ENCODE assay signal across 23 mouse cellular contexts in genomic region chr5:115177866-115178265, GRCm38 (mm10). TPM values are rescaled to one million over a fixed set of nuclear protein-coding genes. Genes with fewer than 3 reads are reported as not detected.
DNase-seq lines count a peak whose midpoint lies in the region; ATAC-seq lines count a peak whose summit lies in the region.
"Had no signal": no experiment of that assay in that cellular context is flagged by ENCODE, and none has a peak within 500 bp of the region (broad histone marks: within the 10 kb centered on the region; RNA-seq: fewer than 3 reads in every experiment).

No protein-coding gene starts in this region.

- H3K4me1 ChIP-seq in forebrain, embryonic 15.5 days = peaks cover 17% of the 10 kb centered on the region
- no peaks in the 10 kb centered on the region for H3K4me1 ChIP-seq in forebrain, embryonic 11.5 days (replicated peaks; ENCODE audit: control insufficient read depth, insufficient read depth, low read length)

- H3K27me3 ChIP-seq in forebrain, embryonic 15.5 days = no peaks in the 10 kb centered on the region
- H3K27me3 ChIP-seq in forebrain, embryonic 11.5 days (ENCODE audit: control insufficient read depth, insufficient read depth, low read length) = no peaks in the 10 kb centered on the region
- no peaks in the 10 kb centered on the region for H3K27me3 ChIP-seq in splenic B cell, adult 2 months (ENCODE audit: control insufficient read depth, insufficient read depth, low read length, poor library complexity, severe bottlenecking)
- H3K27me3 ChIP-seq: CH12.LX had no signal

- H3K27ac ChIP-seq in forebrain, embryonic 15.5 days (replicated peaks) = 0 out of 2 replicates have a peak overlapping the region, but pooled peaks have one; percentile 2
- no peak overlapping the region for H3K27ac ChIP-seq in forebrain, embryonic 11.5 days (ENCODE audit: low read depth, low read length)

- no peak overlapping the region for H3K4me3 ChIP-seq in forebrain, embryonic 15.5 days
- no peak overlapping the region for H3K4me3 ChIP-seq in forebrain, embryonic 11.5 days (ENCODE audit: low read depth, low read length)

- WGBS in forebrain, embryonic 15.5 days = 79% methylated on average over 6 of the region's 6 CpGs
- WGBS in forebrain, embryonic 11.5 days = 87% methylated on average over 6 of the region's 6 CpGs

- no peaks in the 10 kb centered on the region for H3K9me3 ChIP-seq in forebrain, embryonic 15.5 days
- H3K9me3 ChIP-seq in forebrain, embryonic 11.5 days (ENCODE audit: control insufficient read depth, low read length) = no peaks in the 10 kb centered on the region
- H3K9me3 ChIP-seq: G1E had no signal

- no peak for DNase-seq in forebrain, embryonic 11.5 days (ENCODE audit: low spot score)
- DNase-seq in A20 (ENCODE audit: low read depth, low spot score) = peak; percentile 74
- DNase-seq in B cell, adult 2 months = peak; percentile 34 to 52
- DNase-seq in splenic B cell, adult 2 months (ENCODE audit: low read depth, low spot score) = peak; percentile 60
- no peak for DNase-seq in cerebellum, adult 9-11 months
- no peak for DNase-seq in heart, adult 8-10 months (ENCODE audit: low spot score)
- no peak for DNase-seq in yolk sac, embryonic 10.5 days (ENCODE audit: low spot score)
- DNase-seq: adrenal gland, adult 2 months; adrenal gland, adult 8-10 months; adrenal gland, postnatal 10 days; adrenal gland, postnatal 14 days; adrenal gland, postnatal 25 days; adrenal gland, postnatal 36 days; cerebellum, adult 11 months; cerebellum, adult 11-12 months; cerebellum, adult 18-20 months; cerebellum, adult 2 months had no signal

- ATAC-seq in forebrain, embryonic 15.5 days (replicated peaks) = no peak
- ATAC-seq in forebrain, embryonic 11.5 days (replicated peaks; ENCODE audit: low FRiP score) = no peak
- ATAC-seq: activated CD4-positive, CD25-positive, alpha-beta regulatory T cell, adult 4 months; CD4-positive, CD25-positive, alpha-beta regulatory T cell, adult 4 months; Patski had no signal

- no peaks in the 10 kb centered on the region for H3K36me3 ChIP-seq in forebrain, embryonic 15.5 days
- H3K36me3 ChIP-seq in forebrain, embryonic 11.5 days (ENCODE audit: control insufficient read depth, insufficient read depth, low read length) = no peaks in the 10 kb centered on the region
- H3K36me3 ChIP-seq in splenic B cell, adult 2 months (ENCODE audit: control insufficient read depth, insufficient read depth, low read length, poor library complexity, severe bottlenecking) = no peaks in the 10 kb centered on the region
- H3K36me3 ChIP-seq: G1E had no signal

- no peak overlapping the region for H3K9ac ChIP-seq in forebrain, embryonic 15.5 days (replicated peaks)
- H3K9ac ChIP-seq in forebrain, embryonic 11.5 days (ENCODE audit: low read length) = no peak overlapping the region

- no peak overlapping the region for H3K4me2 ChIP-seq in forebrain, embryonic 15.5 days (replicated peaks)
- no peak overlapping the region for H3K4me2 ChIP-seq in forebrain, embryonic 11.5 days (ENCODE audit: low read depth, low read length, severe bottlenecking)

RNA-seq across cellular contexts. Expression of gene Cabp1, which starts 16.3 kb away (rescaled TPM):
- polyA plus RNA-seq in forebrain, embryonic 15.5 days (2015; fragmentation: Nextera tagmentation; extraction: Ambion mirVana) = 9.2 and 9.8 TPM in 2 replicates
- 1.2 and 1.5 TPM in 2 replicates for polyA plus RNA-seq in forebrain, embryonic 11.5 days (2014; fragmentation: Nextera tagmentation; extraction: Ambion mirVana)
- total RNA-seq in heart, adult 8-10 months (2022) = 1 to 10 TPM; 1.7 to 2.6 (median 1.9) TPM
- polyA plus RNA-seq: CD4-positive, CD25-positive, alpha-beta regulatory T cell, adult 4 months; G1E had no signal

RNA-seq across cellular contexts. Expression of gene Mlec, which starts 19.9 kb away (rescaled TPM):
- polyA plus RNA-seq in forebrain, embryonic 15.5 days (2015; fragmentation: Nextera tagmentation; extraction: Ambion mirVana) = 22.7 and 27.7 TPM in 2 replicates
- polyA plus RNA-seq in forebrain, embryonic 11.5 days (2014; fragmentation: Nextera tagmentation; extraction: Ambion mirVana) = 56.3 and 56.4 TPM in 2 replicates
- total RNA-seq in heart, adult 8-10 months (2022) = 10 to 100 TPM; 75.2 to 88.5 (median 78.8) TPM

RNA-seq across cellular contexts. Expression of gene Unc119b, which starts 43.1 kb away (rescaled TPM):
- 44.4 and 46.2 TPM in 2 replicates for polyA plus RNA-seq in forebrain, embryonic 15.5 days (2015; fragmentation: Nextera tagmentation; extraction: Ambion mirVana)
- polyA plus RNA-seq in forebrain, embryonic 11.5 days (2014; fragmentation: Nextera tagmentation; extraction: Ambion mirVana) = 81.2 and 83.3 TPM in 2 replicates
- total RNA-seq in heart, adult 8-10 months (2022) = 10 to 100 TPM; 11.8 to 18.5 (median 14.5) TPM

RNA-seq across cellular contexts. Expression of gene Pop5, which starts 57.8 kb away (rescaled TPM):
- polyA plus RNA-seq in forebrain, embryonic 15.5 days (2015; fragmentation: Nextera tagmentation; extraction: Ambion mirVana) = 96.9 and 98.6 TPM in 2 replicates
- 98.4 and 105 TPM in 2 replicates for polyA plus RNA-seq in forebrain, embryonic 11.5 days (2014; fragmentation: Nextera tagmentation; extraction: Ambion mirVana)
- 10 to 100 TPM; 26.6 to 35.1 (median 32.8) TPM for total RNA-seq in heart, adult 8-10 months (2022)

RNA-seq across cellular contexts. Expression of gene Acads, which starts 58.7 kb away (rescaled TPM):
- polyA plus RNA-seq in forebrain, embryonic 15.5 days (2015; fragmentation: Nextera tagmentation; extraction: Ambion mirVana) = 22.3 and 24.1 TPM in 2 replicates
- polyA plus RNA-seq in forebrain, embryonic 11.5 days (2014; fragmentation: Nextera tagmentation; extraction: Ambion mirVana) = 30.1 and 31.5 TPM in 2 replicates
- 100 to 1,000 TPM; 225 to 279 (median 244) TPM for total RNA-seq in heart, adult 8-10 months (2022)

Comparison
In these comparisons a context has a peak if more than half of its experiments do, and no peak if none do; other contexts are left out.
1. DNase-seq: peak in A20 (single experiment), B cell, adult 2 months (2 of 2) and splenic B cell, adult 2 months (single experiment); none in forebrain, embryonic 11.5 days (single experiment), cerebellum, adult 9-11 months (single experiment), heart, adult 8-10 months (single experiment) and yolk sac, embryonic 10.5 days (single experiment).